Mouse (Mus musculus) stomach, embryonic 16.5 days (tissue): Measurements from ENCODE around the gene Zfp786. TPM values are rescaled to one million over a fixed set of nuclear protein-coding genes. Genes with fewer than 3 reads are reported as not detected.
"Not testable (repeated sequence)": the region's sequence is repeated elsewhere in the genome, so short reads cannot be mapped to it uniquely, and the experiment has no call there.

Experiments
- ATAC-seq: fragments of 200-750 bp; cut with Nextera tagmentation; 2 replicates; pipeline ENCODE4 v1.8.0; 2017; ENCODE audit warnings: moderate number of reproducible peaks, moderate TSS enrichment; ENCODE audit not compliant: insufficient read depth, low FRiP score
- H3K27ac ChIP-seq: fragments of 300-500 bp; sonication (generic); 2 replicates; pipeline ENCODE4 v1.5.1; 2014; ENCODE audit warnings: low read length
- H3K27me3 ChIP-seq: fragments of 300-500 bp; sonication (generic); 2 replicates; pipeline ENCODE4 v1.6.1; 2014; ENCODE audit warnings: low read length, control low read depth, mixed read lengths; ENCODE audit not compliant: control insufficient read depth, insufficient read depth
- H3K36me3 ChIP-seq: fragments of 300-500 bp; sonication (generic); 2 replicates; pipeline ENCODE4 v1.6.1; 2014; ENCODE audit warnings: low read length; ENCODE audit not compliant: control insufficient read depth, insufficient read depth
- H3K4me1 ChIP-seq: fragments of 300-500 bp; sonication (generic); 2 replicates; pipeline ENCODE4 v1.6.1; 2014; ENCODE audit warnings: low read length, control low read depth, mixed read lengths; ENCODE audit not compliant: control insufficient read depth, insufficient read depth
- H3K4me2 ChIP-seq: fragments of 300-500 bp; sonication (generic); 2 replicates; pipeline ENCODE4 v1.6.1; 2014; ENCODE audit warnings: low read depth, low read length, mixed read lengths
- H3K4me3 ChIP-seq: fragments of 300-500 bp; sonication (generic); replicated peaks from 2 replicates; pipeline ENCODE4 v1.5.1; 2014; ENCODE audit warnings: mild to moderate bottlenecking, low read length
- H3K9ac ChIP-seq: fragments of 300-500 bp; sonication (generic); 2 replicates; pipeline ENCODE4 v1.6.1; 2014; ENCODE audit warnings: low read length
- H3K9me3 ChIP-seq: fragments of 300-500 bp; sonication (generic); replicated peaks from 2 replicates; pipeline ENCODE4 v1.6.1; 2016; ENCODE audit warnings: low read length, control low read depth; ENCODE audit not compliant: control insufficient read depth
- WGBS: fragments of 180-500 bp; shearing (Covaris S2); extraction: QIAGEN DNeasy Blood & Tissue Kit; methylation state at CpG from one replicate; pipeline ENCODE4 v1.1.7; 2014; 5-methylcytosine and 5-hydroxymethylcytosine counted together
- microRNA counts: library from miRNA; unstranded; fragments of <30 nt; microRNA quantifications from one replicate; lab custom pipeline; 2016
- microRNA-seq: library from miRNA; unstranded; fragments of <30 nt; microRNA quantifications from one replicate; pipeline ENCODE4, GENCODE M21; 2016
- polyA plus RNA-seq: library from polyadenylated mRNA; unstranded; fragments of >200 nt; fragmentation: Nextera tagmentation; extraction: Ambion mirVana; gene quantifications from 2 replicates; pipeline ENCODE4 v1.2.1, GENCODE M21; 2015

Gene Zfp786
- polyA plus RNA-seq, 1 experiment from 2014 or later, result 2.4 TPM

GRCm38 (mm10) chr6:47780576-47781013 is 50.1 kb downstream of the Zfp786 start:
- H3K27ac ChIP-seq, result no peak overlapping the region
- no peaks in the 10 kb centered on the region for H3K9me3 ChIP-seq
- H3K4me1 ChIP-seq, result peaks cover 5% of the 10 kb centered on the region; the same call in 1 of the 2 replicates
- 6% methylated on average over 2 of the region's 2 CpGs for WGBS
- peak overlapping the region; percentile 50 for H3K4me3 ChIP-seq
- no peaks in the 10 kb centered on the region for H3K27me3 ChIP-seq
- H3K9ac ChIP-seq, result no peak overlapping the region
- H3K4me2 ChIP-seq, result peak overlapping the region; percentile 47
- no peaks in the 10 kb centered on the region for H3K36me3 ChIP-seq
- no peak for ATAC-seq

- not testable (repeated sequence) for H3K9me3 ChIP-seq, H3K27ac ChIP-seq, H3K4me1 ChIP-seq, H3K9ac ChIP-seq, H3K36me3 ChIP-seq, H3K27me3 ChIP-seq, ATAC-seq
- WGBS, result 60% methylated on average over 7 of the region's 19 CpGs
- peak overlapping the region; percentile 38 for H3K4me2 ChIP-seq
- H3K4me3 ChIP-seq, result peak overlapping the region; percentile 17; the same call in 1 of the 2 replicates
Observed at GRCm38 (mm10) chr6:47771760-47772159, 58.9 kb downstream of the Zfp786 start.

GRCm38 (mm10) chr6:47771113-47771512 is 59.6 kb downstream of the Zfp786 start:
- H3K9me3 ChIP-seq, H3K4me3 ChIP-seq, ATAC-seq, H3K9ac ChIP-seq, H3K4me2 ChIP-seq, H3K27me3 ChIP-seq, H3K27ac ChIP-seq, H3K4me1 ChIP-seq, H3K36me3 ChIP-seq: not testable (repeated sequence)
- WGBS, result 79% methylated on average over 12 of the region's 12 CpGs

GRCm38 (mm10) chr6:47769861-47770260 is 60.8 kb downstream of the Zfp786 start:
- H3K4me1 ChIP-seq, ATAC-seq, H3K9ac ChIP-seq, H3K4me2 ChIP-seq, H3K4me3 ChIP-seq, H3K27ac ChIP-seq, H3K36me3 ChIP-seq, H3K9me3 ChIP-seq, H3K27me3 ChIP-seq: not testable (repeated sequence)
- 77% methylated on average over 4 of the region's 4 CpGs for WGBS

MicroRNA genes within 50 kb of the gene (microRNA counts, 519-probe panel; counts per million panel counts)
- microRNA mmu-miR-704 (lab: Ali Mortazavi, UCI), result not detected

Small RNA genes within 50 kb of the gene (microRNA-seq; reads per million reads assigned to microRNA genes)
- not detected for gene Mir704

Other genes starting within 250 kb of the Zfp786 start
- gene Ezh2, start 235.5 kb downstream of the Zfp786 start, polyA plus RNA-seq, result 59.4 and 64.4 TPM in 2 replicates
- 283 and 314 TPM in 2 replicates for gene Pdia4, start 17.4 kb downstream of the Zfp786 start, polyA plus RNA-seq
- 8.4 and 8.8 TPM in 2 replicates for gene Zfp398, start 4.8 kb upstream of the Zfp786 start, polyA plus RNA-seq
- 11.2 and 11.7 TPM in 2 replicates for gene Zfp282, start 46.3 kb upstream of the Zfp786 start, polyA plus RNA-seq
- gene Zfp212, start 89.6 kb upstream of the Zfp786 start, polyA plus RNA-seq, result 13.7 and 14.0 TPM in 2 replicates
- gene Zfp956, start 122.5 kb upstream of the Zfp786 start, polyA plus RNA-seq, result 9.0 and 9.2 TPM in 2 replicates
- gene Zfp777, start 218.0 kb upstream of the Zfp786 start, polyA plus RNA-seq, result 4.4 and 4.5 TPM in 2 replicates